Mouse (Mus musculus): ENCODE measurements at regions not wholly inside any gene's neighbourhood (a gene's known extent, or its start where the extent isn't known, plus 50 kb on each side); places are given as distances from the start of the nearest gene placed in this dataset. TPM values are rescaled to one million over a fixed set of nuclear protein-coding genes. Genes with fewer than 3 reads are reported as not detected.
A peak's percentile ranks its signal among the peaks of the same experiment; 100 is the strongest.

DNA sequence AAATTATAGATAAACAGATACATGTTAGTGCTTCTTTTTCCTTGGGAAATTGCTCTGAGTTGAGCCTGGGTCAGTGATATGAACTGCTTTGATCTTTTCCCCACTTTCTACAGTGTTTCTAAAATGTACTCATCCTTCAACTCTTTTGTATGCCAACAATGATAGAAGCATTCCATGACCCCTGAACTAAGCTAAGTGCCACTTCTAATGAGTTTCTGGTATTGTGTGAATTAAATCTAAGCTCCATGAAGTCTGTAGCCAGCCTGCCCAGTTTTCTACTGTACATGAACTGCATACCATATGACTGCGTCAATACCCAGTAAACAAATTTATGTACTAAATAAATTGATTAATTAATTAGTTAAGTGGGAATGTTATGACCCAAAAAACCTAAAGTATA, 171.1 kb upstream of the Steap4 start:
- Histone ChIP-seq H3K9ac (no peak overlapping the region), H3K27ac (no peak overlapping the region), H3K4me2 (replicated peaks) (no peak overlapping the region), H3K4me1 (no peaks in the 10 kb centered on the region), H3K36me3 (no peaks in the 10 kb centered on the region), H3K4me3 (no peak overlapping the region), H3K9me3 (no peaks in the 10 kb centered on the region), H3K27me3 (no peaks in the 10 kb centered on the region)
- 95% methylated on average over 1 of the region's 1 CpGs for WGBS
- ATAC-seq (ENCODE audit: low FRiP score, low read depth): no peak

DNA sequence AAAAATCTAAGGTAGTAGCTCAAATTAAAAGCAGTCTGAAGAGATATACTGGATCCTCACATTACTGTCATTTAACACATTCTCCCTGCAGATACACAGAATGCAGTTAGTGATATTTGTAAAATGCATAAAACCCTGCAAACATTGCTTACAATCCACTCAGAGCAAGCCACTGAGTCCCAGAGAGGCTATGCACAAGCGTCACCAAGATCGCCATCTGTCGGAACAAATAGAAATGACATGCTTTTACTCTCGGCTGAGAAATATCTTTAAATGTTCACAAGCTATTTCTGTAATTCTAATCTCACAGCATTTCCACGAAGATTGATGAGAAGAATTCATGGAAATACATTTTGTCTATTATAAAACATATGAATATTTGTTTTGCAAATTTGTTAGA, 139.7 kb upstream of the Steap4 start:
- 31% methylated on average over 5 of the region's 5 CpGs for WGBS
- no peak overlapping the region for H3K4me3 ChIP-seq
- H3K9me3 ChIP-seq: no peaks in the 10 kb centered on the region
- no peaks in the 10 kb centered on the region for H3K4me1 ChIP-seq
- no peak overlapping the region for H3K4me2 ChIP-seq (replicated peaks)
- H3K9ac ChIP-seq: no peak overlapping the region
- no peaks in the 10 kb centered on the region for H3K36me3 ChIP-seq
- no peak for ATAC-seq (ENCODE audit: low FRiP score, low read depth)
- H3K27ac ChIP-seq: no peak overlapping the region
- H3K27me3 ChIP-seq: no peaks in the 10 kb centered on the region

DNA sequence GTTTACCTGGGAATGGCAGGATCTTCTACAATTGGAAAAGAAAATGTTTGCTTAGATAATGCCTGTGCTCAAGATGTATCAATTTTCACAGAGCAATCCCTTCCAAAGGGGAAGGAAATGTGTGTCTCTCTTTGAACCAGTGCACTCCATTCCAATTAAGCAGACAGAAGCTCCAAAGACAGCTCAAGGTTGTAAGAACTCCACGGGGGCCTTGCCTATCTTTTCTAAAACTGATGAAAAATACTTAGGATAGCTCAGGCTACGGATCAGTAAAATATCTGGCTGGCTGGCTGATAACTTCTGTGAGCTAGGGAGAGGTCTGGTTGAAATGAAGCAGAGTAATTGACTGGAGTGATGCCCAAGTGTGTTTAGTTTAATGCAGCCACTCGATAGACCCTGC, 138.6 kb upstream of the Steap4 start:
- no peak for ATAC-seq (ENCODE audit: low FRiP score, low read depth)
- Histone ChIP-seq H3K9ac (no peak overlapping the region), H3K4me2 (replicated peaks) (no peak overlapping the region), H3K36me3 (no peaks in the 10 kb centered on the region), H3K27me3 (no peaks in the 10 kb centered on the region), H3K27ac (no peak overlapping the region), H3K9me3 (no peaks in the 10 kb centered on the region), H3K4me1 (no peaks in the 10 kb centered on the region), H3K4me3 (no peak overlapping the region)
- WGBS: 62% methylated on average over 3 of the region's 3 CpGs

DNA sequence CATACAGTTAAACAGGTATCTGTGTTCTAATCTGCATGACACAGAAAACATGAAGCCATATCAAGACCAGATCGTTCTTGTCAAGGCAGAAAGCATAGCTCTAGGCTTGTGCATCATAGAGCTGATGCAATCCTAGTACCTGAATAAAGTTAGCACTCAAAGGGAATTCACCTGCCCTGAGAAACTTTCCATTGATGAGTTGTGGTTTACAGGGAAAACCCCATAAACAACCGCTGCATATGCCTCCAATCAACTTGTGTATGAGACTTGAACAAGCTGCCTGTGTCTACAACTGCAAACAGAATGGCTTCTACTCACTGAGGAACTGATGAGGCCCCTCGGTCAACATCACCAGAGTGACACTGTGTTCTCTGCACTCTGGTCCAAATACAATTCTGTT, 130.6 kb upstream of the Steap4 start:
- Histone ChIP-seq H3K9me3 (no peaks in the 10 kb centered on the region), H3K4me2 (replicated peaks) (no peak overlapping the region), H3K36me3 (no peaks in the 10 kb centered on the region), H3K9ac (no peak overlapping the region), H3K4me3 (no peak overlapping the region), H3K27ac (no peak overlapping the region), H3K27me3 (no peaks in the 10 kb centered on the region), H3K4me1 (no peaks in the 10 kb centered on the region)
- ATAC-seq (ENCODE audit: low FRiP score, low read depth): no peak
- 80% methylated on average over 3 of the region's 3 CpGs for WGBS

DNA sequence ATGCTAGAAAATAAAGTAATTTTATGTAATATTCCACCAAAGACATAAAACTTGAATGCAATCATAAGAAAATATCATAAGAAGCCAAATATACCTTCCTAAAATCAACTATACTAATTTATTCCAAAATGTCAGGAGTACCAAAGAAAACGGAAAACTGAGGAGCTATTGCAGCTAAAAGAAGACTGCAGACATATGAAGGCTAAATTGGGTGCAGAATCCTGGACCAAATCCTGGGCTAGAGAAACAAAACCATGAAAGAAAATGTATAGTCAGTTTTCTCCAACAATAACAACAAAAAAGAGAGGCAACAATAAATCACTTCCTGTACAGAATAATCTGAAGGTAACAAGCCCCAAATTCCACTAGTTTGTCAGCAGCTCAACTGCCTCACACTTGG, 126.4 kb upstream of the Steap4 start:
- Histone ChIP-seq H3K9ac (no peak overlapping the region), H3K4me2 (replicated peaks) (no peak overlapping the region), H3K27ac (no peak overlapping the region), H3K9me3 (no peaks in the 10 kb centered on the region), H3K36me3 (no peaks in the 10 kb centered on the region), H3K4me1 (no peaks in the 10 kb centered on the region), H3K27me3 (no peaks in the 10 kb centered on the region), H3K4me3 (no peak overlapping the region)
- 85% methylated on average over 1 of the region's 1 CpGs for WGBS
- no peak for ATAC-seq (ENCODE audit: low FRiP score, low read depth)

DNA sequence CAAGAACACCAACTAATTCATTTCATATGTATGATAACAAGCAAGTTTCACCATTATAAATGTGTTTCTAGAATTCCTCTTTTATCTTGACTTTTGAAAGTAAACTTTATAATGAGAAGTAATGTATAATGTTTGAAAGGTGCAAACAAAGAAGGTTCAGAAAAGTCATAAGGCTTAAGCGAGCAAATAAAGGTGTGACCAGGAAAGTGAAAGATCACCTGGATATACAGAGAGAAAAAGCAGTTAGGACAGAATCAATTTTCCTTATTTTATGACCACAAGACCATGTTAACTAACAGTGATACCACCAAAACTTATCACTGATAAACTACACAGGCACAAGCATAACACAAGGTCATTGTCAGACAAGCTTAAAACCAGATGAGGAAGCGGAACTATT, 97.2 kb upstream of the Steap4 start:
- ATAC-seq (ENCODE audit: low FRiP score, low read depth): no peak
- WGBS: 74% methylated on average over 2 of the region's 2 CpGs

DNA sequence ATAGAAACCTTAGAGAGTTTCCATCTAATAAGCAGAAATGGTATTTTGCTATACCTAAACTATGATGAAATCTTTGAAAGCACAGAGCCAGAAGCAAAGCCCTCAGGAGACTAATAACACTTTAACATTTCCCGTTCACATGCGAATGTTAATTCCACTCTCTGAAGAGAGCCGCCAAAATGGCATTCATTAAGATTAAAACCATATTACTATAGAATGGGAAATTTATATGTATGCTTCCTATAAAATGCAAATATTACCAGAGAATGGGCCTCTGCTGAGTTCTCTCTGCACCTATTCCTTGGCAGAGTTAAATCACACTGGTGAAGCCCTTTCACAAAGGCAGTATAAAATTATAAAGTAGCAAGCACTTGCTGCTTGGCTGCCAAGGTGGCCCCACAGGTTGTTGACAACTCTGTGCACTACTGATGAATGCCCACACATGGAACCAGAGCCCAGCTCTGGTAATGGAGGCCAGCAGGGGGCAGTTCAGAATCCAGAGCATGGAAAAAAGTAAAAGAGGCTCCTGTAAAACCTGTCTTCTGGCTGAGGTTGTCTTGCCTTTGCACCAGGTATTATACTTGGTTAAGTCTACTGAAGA, 94.1 kb upstream of the Steap4 start:
- Histone ChIP-seq H3K9me3 (no peaks in the 10 kb centered on the region), H3K36me3 (no peaks in the 10 kb centered on the region), H3K4me3 (no peak overlapping the region), H3K27ac (no peak overlapping the region), H3K4me2 (replicated peaks) (no peak overlapping the region), H3K4me1 (no peaks in the 10 kb centered on the region), H3K9ac (no peak overlapping the region), H3K27me3 (no peaks in the 10 kb centered on the region)
- WGBS: 32% methylated on average over 3 of the region's 3 CpGs
- peak; percentile 84 for ATAC-seq (ENCODE audit: low FRiP score, low read depth)

More for the DNA sequence above, 97.2 kb upstream of the Steap4 start:
- no peaks in the 10 kb centered on the region for H3K9me3 ChIP-seq
- H3K4me3 ChIP-seq: no peak overlapping the region
- no peaks in the 10 kb centered on the region for H3K27me3 ChIP-seq
- H3K9ac ChIP-seq: no peak overlapping the region
- no peak overlapping the region for H3K27ac ChIP-seq
- H3K4me1 ChIP-seq: no peaks in the 10 kb centered on the region
- H3K36me3 ChIP-seq: no peaks in the 10 kb centered on the region
- H3K4me2 ChIP-seq (replicated peaks): no peak overlapping the region

DNA sequence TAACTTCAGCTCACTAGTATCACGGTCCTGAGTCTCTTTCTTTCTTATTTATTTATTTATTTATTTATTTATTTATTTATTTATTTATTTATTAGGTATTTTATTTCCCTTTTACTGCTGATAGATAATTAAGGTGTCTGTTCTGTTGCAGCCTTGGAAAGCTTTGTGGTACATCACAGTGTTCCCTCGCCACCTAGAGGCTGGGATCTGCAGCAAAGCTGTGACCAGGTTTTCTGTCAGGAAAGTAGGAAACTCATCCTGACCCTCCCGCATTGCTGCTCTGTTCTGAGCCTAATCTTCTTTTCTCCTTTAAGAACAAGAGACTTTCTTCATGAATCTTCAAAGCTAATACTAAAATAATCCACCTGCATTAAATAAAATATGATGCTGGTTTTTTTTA, 60.7 kb upstream of the Steap4 start:
- no peak for ATAC-seq (ENCODE audit: low FRiP score, low read depth)
- Histone ChIP-seq H3K27me3 (no peaks in the 10 kb centered on the region), H3K4me3 (no peak overlapping the region), H3K36me3 (no peaks in the 10 kb centered on the region), H3K4me2 (replicated peaks) (no peak overlapping the region), H3K27ac (no peak overlapping the region), H3K9me3 (no peaks in the 10 kb centered on the region), H3K4me1 (no peaks in the 10 kb centered on the region), H3K9ac (no peak overlapping the region)
- WGBS: 67% methylated on average over 3 of the region's 3 CpGs

Small RNA genes in the stretch of these regions (microRNA-seq; reads per million reads assigned to microRNA genes)
- gene Gm22196: not detected

Measured in limb, embryonic 13.5 days (tissue).